Comparison of ENCODE assay signal across 24 mouse cellular contexts in genomic region chr1:138920799-138921198, GRCm38 (mm10).
"Had no signal": no experiment of that assay in that cellular context is flagged by ENCODE, and none has a peak within 500 bp of the region (broad histone marks: within the 10 kb centered on the region; RNA-seq: fewer than 3 reads in every experiment).

No protein-coding gene starts in this region.

- H3K9me3 ChIP-seq: heart, embryonic 15.5 days; hindbrain, embryonic 10.5 days; hindbrain, embryonic 12.5 days; intestine, embryonic 15.5 days; limb, embryonic 10.5 days; limb, embryonic 12.5 days; liver, embryonic 13.5 days had no signal

- DNase-seq: gastrocnemius, postnatal 14 days; gastrocnemius, postnatal 36 days; heart, adult 18-20 months; heart, postnatal 14 days; heart, postnatal 4 days; kidney, adult 18-20 months; kidney, adult 8-10 months; kidney, postnatal 10 days; kidney, postnatal 36 days; layer of hippocampus, adult 9-11 months; liver had no signal

- H3K4me3 ChIP-seq: heart, embryonic 13.5 days; heart, embryonic 15.5 days; hindbrain, embryonic 10.5 days; hindbrain, embryonic 12.5 days; intestine, embryonic 15.5 days; left cerebral cortex, adult 2 months; limb, embryonic 10.5 days; limb, embryonic 12.5 days; liver, embryonic 13.5 days had no signal

- ATAC-seq: hindbrain, embryonic 16.5 days; inflammation-experienced regulatory T-cells, adult 6 months; intestine, embryonic 15.5 days; intestine, postnatal 0 days had no signal

- H3K4me1 ChIP-seq: hindbrain, embryonic 10.5 days; hindbrain, embryonic 12.5 days; intestine, embryonic 15.5 days; limb, embryonic 10.5 days; limb, embryonic 12.5 days had no signal

- H3K27ac ChIP-seq: heart, embryonic 13.5 days; heart, embryonic 15.5 days; hindbrain, embryonic 10.5 days; hindbrain, embryonic 12.5 days; hindbrain, embryonic 14.5 days; intestine, embryonic 15.5 days; left cerebral cortex, adult 2 months; limb, embryonic 10.5 days; limb, embryonic 12.5 days; liver, embryonic 13.5 days had no signal

- H3K36me3 ChIP-seq: heart, embryonic 13.5 days; heart, embryonic 15.5 days; hindbrain, embryonic 10.5 days; hindbrain, embryonic 12.5 days; intestine, embryonic 15.5 days; limb, embryonic 10.5 days; limb, embryonic 12.5 days; liver, embryonic 13.5 days had no signal

- H3K27me3 ChIP-seq: heart, embryonic 13.5 days; heart, embryonic 15.5 days; hindbrain, embryonic 12.5 days; intestine, embryonic 15.5 days; limb, embryonic 12.5 days; liver, embryonic 13.5 days had no signal

- H3K9ac ChIP-seq: heart, embryonic 13.5 days; heart, embryonic 15.5 days; hindbrain, embryonic 12.5 days; hindbrain, embryonic 14.5 days; intestine, embryonic 15.5 days; limb, embryonic 12.5 days; liver, embryonic 13.5 days had no signal
